ENCODE assay signal across 9 mouse cellular contexts in genomic region chr10:63100657-63101056, GRCm38 (mm10). TPM values are rescaled to one million over a fixed set of nuclear protein-coding genes. Genes with fewer than 3 reads are reported as not detected.
DNase-seq lines count a peak whose midpoint lies in the region; ATAC-seq lines count a peak whose summit lies in the region.
"Had no signal": no experiment of that assay in that cellular context is flagged by ENCODE, and none has a peak within 500 bp of the region (broad histone marks: within the 10 kb centered on the region; RNA-seq: fewer than 3 reads in every experiment).

No protein-coding gene starts in this region.

- peak overlapping the region; percentile 97 for H3K4me2 ChIP-seq in heart, embryonic 13.5 days
- H3K4me2 ChIP-seq in hindbrain, embryonic 11.5 days (replicated peaks; ENCODE audit: low read depth, low read length), result peak overlapping the region; percentile 95
- peak overlapping the region; percentile 97 for H3K4me2 ChIP-seq in midbrain, embryonic 11.5 days

- H3K9ac ChIP-seq in heart, embryonic 13.5 days, result peak overlapping the region; percentile 81
- peak overlapping the region; percentile 71 for H3K9ac ChIP-seq in hindbrain, embryonic 11.5 days (ENCODE audit: low read depth, low read length)
- peak overlapping the region; percentile 76 for H3K9ac ChIP-seq in midbrain, embryonic 11.5 days (ENCODE audit: low read length)

- no peak for DNase-seq in heart, adult 9 months (ENCODE audit: low spot score in 2 of 2)
- peak; percentile 37 for DNase-seq in brain, adult 2 months (ENCODE audit: low read depth, low spot score)
- DNase-seq in hindbrain, embryonic 11.5 days (ENCODE audit: low spot score), result no peak
- DNase-seq in midbrain, embryonic 11.5 days (ENCODE audit: low spot score, missing footprints), result no peak
- DNase-seq in cerebellum, adult 11 months, result no peak
- no peak for DNase-seq in kidney, adult 9 months

- H3K27me3 ChIP-seq in heart, embryonic 13.5 days (replicated peaks), result peaks cover 50% of the 10 kb centered on the region
- peaks cover 11% of the 10 kb centered on the region for H3K27me3 ChIP-seq in hindbrain, embryonic 11.5 days (ENCODE audit: control insufficient read depth, insufficient read depth, low read length)
- H3K27me3 ChIP-seq in midbrain, embryonic 11.5 days (ENCODE audit: control insufficient read depth, insufficient read depth, low read length), result peaks cover 7% of the 10 kb centered on the region; the same call in 1 of the 2 replicates

- H3K36me3 ChIP-seq in heart, embryonic 13.5 days, result no peaks in the 10 kb centered on the region
- H3K36me3 ChIP-seq in hindbrain, embryonic 11.5 days (ENCODE audit: control insufficient read depth, insufficient read depth, low read length), result no peaks in the 10 kb centered on the region
- H3K36me3 ChIP-seq in midbrain, embryonic 11.5 days (ENCODE audit: control insufficient read depth, insufficient read depth, low read length), result no peaks in the 10 kb centered on the region

- peaks cover 11% of the 10 kb centered on the region for H3K4me1 ChIP-seq in heart, embryonic 13.5 days
- no peaks in the 10 kb centered on the region; the same call in 1 of the 2 replicates for H3K4me1 ChIP-seq in hindbrain, embryonic 11.5 days (replicated peaks; ENCODE audit: control insufficient read depth, insufficient read depth, low read length)
- H3K4me1 ChIP-seq in midbrain, embryonic 11.5 days (ENCODE audit: control insufficient read depth, insufficient read depth, low read length), result 0 out of 2 replicates have a peak, but pooled peaks cover 5% of the 10 kb centered on the region

- ATAC-seq in heart, embryonic 13.5 days (ENCODE audit: extremely low read depth, insufficient number of reproducible peaks, low FRiP score, low TSS enrichment), result no peak
- ATAC-seq in hindbrain, embryonic 11.5 days (ENCODE audit: low FRiP score), result no peak; the same call in 1 of the 2 replicates
- peak; percentile 39; the same call in 1 of the 2 replicates for ATAC-seq in midbrain, embryonic 11.5 days (ENCODE audit: low FRiP score)
- ATAC-seq in erythroblast, adult 5-6 weeks (replicated peaks; ENCODE audit: low FRiP score, poor library complexity, severe bottlenecking), result no peak

- H3K9me3 ChIP-seq in heart, embryonic 13.5 days, result no peaks in the 10 kb centered on the region
- H3K9me3 ChIP-seq in hindbrain, embryonic 11.5 days (ENCODE audit: control insufficient read depth, low read length), result no peaks in the 10 kb centered on the region
- H3K9me3 ChIP-seq in midbrain, embryonic 11.5 days (ENCODE audit: control insufficient read depth, low read length), result no peaks in the 10 kb centered on the region

- peak overlapping the region; percentile 67 for H3K4me3 ChIP-seq in heart, embryonic 13.5 days
- H3K4me3 ChIP-seq in hindbrain, embryonic 11.5 days (ENCODE audit: low read depth, low read length), result peak overlapping the region; percentile 54
- peak overlapping the region; percentile 52 for H3K4me3 ChIP-seq in midbrain, embryonic 11.5 days (ENCODE audit: low read depth, low read length)

- no peak overlapping the region for H3K27ac ChIP-seq in heart, embryonic 13.5 days (replicated peaks)
- H3K27ac ChIP-seq in hindbrain, embryonic 11.5 days (ENCODE audit: low read depth, low read length), result no peak overlapping the region
- no peak overlapping the region for H3K27ac ChIP-seq in midbrain, embryonic 11.5 days (ENCODE audit: low read depth, low read length)

- WGBS in heart, embryonic 13.5 days, result 22% methylated on average over 9 of the region's 9 CpGs
- 15% methylated on average over 9 of the region's 9 CpGs for WGBS in hindbrain, embryonic 11.5 days
- 8% methylated on average over 9 of the region's 9 CpGs for WGBS in midbrain, embryonic 11.5 days

RNA-seq across cellular contexts. Expression of gene Atoh7, which starts 1.2 kb away (rescaled TPM):
- polyA plus RNA-seq in heart, embryonic 13.5 days (2015; fragmentation: Nextera tagmentation; extraction: Ambion mirVana), result not detected in 2 replicates
- polyA plus RNA-seq in hindbrain, embryonic 11.5 days (2014; fragmentation: Nextera tagmentation; extraction: Ambion mirVana), result 0.34 and 0.43 TPM in 2 replicates
- 1.1 and 2.0 TPM in 2 replicates for polyA plus RNA-seq in midbrain, embryonic 11.5 days (2014; fragmentation: Nextera tagmentation; extraction: Ambion mirVana)
- not detected in 2 replicates for total RNA-seq in erythroblast, adult 5-6 weeks (2015; ENCODE audit: low replicate concordance)
- total RNA-seq in erythroblast, adult 5-6 weeks (2017; ENCODE audit: low replicate concordance), result not detected in 2 replicates
- total RNA-seq: hematopoietic stem cell, adult 5-6 weeks had no signal

RNA-seq across cellular contexts. Expression of gene Pbld1, which starts 40.7 kb away (rescaled TPM):
- 0.33 and 0.61 TPM in 2 replicates for polyA plus RNA-seq in heart, embryonic 13.5 days (2015; fragmentation: Nextera tagmentation; extraction: Ambion mirVana)
- 0.78 and 1.2 TPM in 2 replicates for polyA plus RNA-seq in hindbrain, embryonic 11.5 days (2014; fragmentation: Nextera tagmentation; extraction: Ambion mirVana)
- 0.73 and 0.96 TPM in 2 replicates for polyA plus RNA-seq in midbrain, embryonic 11.5 days (2014; fragmentation: Nextera tagmentation; extraction: Ambion mirVana)
- total RNA-seq in erythroblast, adult 5-6 weeks (2015; ENCODE audit: low replicate concordance), result not detected in 2 replicates
- total RNA-seq in erythroblast, adult 5-6 weeks (2017; ENCODE audit: low replicate concordance), result not detected in 2 replicates
